Mouse (Mus musculus): ENCODE data around the gene Rsl1d1.

GRCm38 (mm10) chr16:11193231-11193630 lies 9.9 kb downstream of the Rsl1d1 start:
- TF ChIP-seq CTCF (conservative IDR thresholded peaks at IDR 0.05 in 1 of 2, IDR thresholded peaks at IDR 0.05 in 1 of 2; ENCODE audit: low read depth in 2 of 2, low read length in 2 of 2): no peak
- TF ChIP-seq MXI1 (IDR thresholded peaks at IDR 0.05; ENCODE audit: low read depth, low read length): no peak
- TF ChIP-seq MAFK (IDR thresholded peaks at IDR 0.05; ENCODE audit: insufficient replicate concordance, low read length): no peak
- no peak for TF ChIP-seq NELFE (IDR thresholded peaks at IDR 0.05; ENCODE audit: low read depth, low read length)
- TF ChIP-seq USF1 (IDR thresholded peaks at IDR 0.05; ENCODE audit: low read depth, low read length): no peak

All from CH12.LX (cell line).